Mouse (Mus musculus): ENCODE data around the gene Iqschfp. TPM values are rescaled to one million over a fixed set of nuclear protein-coding genes. Genes with fewer than 3 reads are reported as not detected.

Gene Iqschfp
- polyA plus RNA-seq, 2 experiments: 0.33 TPM; not detected in 1

GRCm38 (mm10) chr3:68493170-68493585 is 601.1 kb downstream of the Iqschfp start:
- no peak for TF ChIP-seq POLR2A (IDR thresholded peaks at IDR 0.05; ENCODE audit: borderline replicate concordance, extremely low read depth, insufficient read depth, insufficient read length)
- Histone ChIP-seq H3K36me3 (ENCODE audit: control insufficient read depth, insufficient read depth, low read length) (no peaks in the 10 kb centered on the region), H3K9me3 (ENCODE audit: control insufficient read depth, low read length) (no peaks in the 10 kb centered on the region), H3K27ac (replicated peaks; ENCODE audit: low read depth, low read length) (peak overlapping the region; percentile 82), H3K4me3 (replicated peaks; ENCODE audit: low read length) (peak overlapping the region; percentile 82), H3K9ac (ENCODE audit: low read depth, low read length, severe bottlenecking) (peak overlapping the region; percentile 70), H3K4me1 (ENCODE audit: control insufficient read depth, insufficient read depth, low read length) (peaks cover 24% of the 10 kb centered on the region), H3K27me3 (ENCODE audit: control insufficient read depth, insufficient read depth, low read length) (no peaks in the 10 kb centered on the region), H3K4me2 (replicated peaks; ENCODE audit: low read depth, low read length, severe bottlenecking) (peak overlapping the region; percentile 98)
- WGBS: under 1% methylated on average over 10 of the region's 12 CpGs
- peak; percentile 33 for DNase-seq (ENCODE audit: low spot score)
- no peak; the same call in 1 of the 2 replicates for ATAC-seq (ENCODE audit: low FRiP score, low read depth)

- H3K36me3 ChIP-seq (ENCODE audit: control insufficient read depth, insufficient read depth, low read length): no peaks in the 10 kb centered on the region
- DNase-seq (ENCODE audit: low spot score) (peak; percentile 73), ATAC-seq (ENCODE audit: low FRiP score, low read depth) (peak; percentile 70)
- peak overlapping the region; percentile 98 for H3K4me2 ChIP-seq (replicated peaks; ENCODE audit: low read depth, low read length, severe bottlenecking)
- peak overlapping the region; percentile 82 for H3K27ac ChIP-seq (replicated peaks; ENCODE audit: low read depth, low read length)
- H3K4me1 ChIP-seq (ENCODE audit: control insufficient read depth, insufficient read depth, low read length): peaks cover 22% of the 10 kb centered on the region
- under 1% methylated on average over 40 of the region's 70 CpGs for WGBS
- peak overlapping the region; percentile 70 for H3K9ac ChIP-seq (ENCODE audit: low read depth, low read length, severe bottlenecking)
- H3K4me3 ChIP-seq (replicated peaks; ENCODE audit: low read length): peak overlapping the region; percentile 82
- H3K9me3 ChIP-seq (ENCODE audit: control insufficient read depth, low read length): no peaks in the 10 kb centered on the region
- H3K27me3 ChIP-seq (ENCODE audit: control insufficient read depth, insufficient read depth, low read length): no peaks in the 10 kb centered on the region
- TF ChIP-seq POLR2A (IDR thresholded peaks at IDR 0.05; ENCODE audit: borderline replicate concordance, extremely low read depth, insufficient read depth, insufficient read length): peak; percentile 49; the same call in 1 of the 2 replicates
Observed at GRCm38 (mm10) chr3:68493586-68494295, 601.7 kb downstream of the Iqschfp start.

GRCm38 (mm10) chr3:68494296-68495095 is 602.5 kb downstream of the Iqschfp start:
- ATAC-seq (ENCODE audit: low FRiP score, low read depth) (0 out of 2 replicates have a peak, but pooled peaks have one; percentile 0), DNase-seq (ENCODE audit: low spot score) (peak; percentile 32)
- 0% methylated on average over 50 of the region's 68 CpGs for WGBS
- H3K4me1 ChIP-seq (ENCODE audit: control insufficient read depth, insufficient read depth, low read length): peaks cover 22% of the 10 kb centered on the region
- no peaks in the 10 kb centered on the region for H3K36me3 ChIP-seq (ENCODE audit: control insufficient read depth, insufficient read depth, low read length)
- H3K9me3 ChIP-seq (ENCODE audit: control insufficient read depth, low read length): no peaks in the 10 kb centered on the region
- no peak for TF ChIP-seq POLR2A (IDR thresholded peaks at IDR 0.05; ENCODE audit: borderline replicate concordance, extremely low read depth, insufficient read depth, insufficient read length)
- H3K4me3 ChIP-seq (replicated peaks; ENCODE audit: low read length): peak overlapping the region; percentile 82
- H3K4me2 ChIP-seq (replicated peaks; ENCODE audit: low read depth, low read length, severe bottlenecking): peak overlapping the region; percentile 98
- H3K27me3 ChIP-seq (ENCODE audit: control insufficient read depth, insufficient read depth, low read length): no peaks in the 10 kb centered on the region
- peak overlapping the region; percentile 71 for H3K27ac ChIP-seq (replicated peaks; ENCODE audit: low read depth, low read length)
- peak overlapping the region; percentile 70 for H3K9ac ChIP-seq (ENCODE audit: low read depth, low read length, severe bottlenecking)

- H3K9ac ChIP-seq (ENCODE audit: low read depth, low read length, severe bottlenecking): peak overlapping the region; percentile 70
- peak; percentile 38; the same call in 1 of the 2 replicates for ATAC-seq (ENCODE audit: low FRiP score, low read depth)
- under 1% methylated on average over 38 of the region's 38 CpGs for WGBS
- no peaks in the 10 kb centered on the region for H3K27me3 ChIP-seq (ENCODE audit: control insufficient read depth, insufficient read depth, low read length)
- H3K4me2 ChIP-seq (replicated peaks; ENCODE audit: low read depth, low read length, severe bottlenecking): peak overlapping the region; percentile 98
- 0 out of 2 replicates have a peak overlapping the region, but pooled peaks have one; percentile 14 for H3K27ac ChIP-seq (replicated peaks; ENCODE audit: low read depth, low read length)
- H3K36me3 ChIP-seq (ENCODE audit: control insufficient read depth, insufficient read depth, low read length): no peaks in the 10 kb centered on the region
- 0 out of 2 replicates have a peak, but pooled peaks have one; percentile 22 for TF ChIP-seq POLR2A (IDR thresholded peaks at IDR 0.05; ENCODE audit: borderline replicate concordance, extremely low read depth, insufficient read depth, insufficient read length)
- H3K9me3 ChIP-seq (ENCODE audit: control insufficient read depth, low read length): no peaks in the 10 kb centered on the region
- DNase-seq (ENCODE audit: low spot score): peak; percentile 42
- peaks cover 22% of the 10 kb centered on the region for H3K4me1 ChIP-seq (ENCODE audit: control insufficient read depth, insufficient read depth, low read length)
- peak overlapping the region; percentile 82 for H3K4me3 ChIP-seq (replicated peaks; ENCODE audit: low read length)
Observed at GRCm38 (mm10) chr3:68495096-68495735, 603.2 kb downstream of the Iqschfp start.

Measured in limb, embryonic 14.5 days (tissue).